Mouse (Mus musculus) G1E (cell line): ENCODE data around the gene Ipo9.

ENCODE experiments used
- CTCF ChIP-seq: IDR thresholded peaks from 2 replicates; pipeline ENCODE4 v1.5.1; 2012; ENCODE audit warnings: low read depth, low read length, inconsistent platforms, mixed read lengths
- POLR2AphosphoS5 ChIP-seq: IDR thresholded peaks from 2 replicates; pipeline ENCODE4 v1.6.1; 2012; ENCODE audit warnings: low read depth, low read length, inconsistent platforms; ENCODE audit not compliant: insufficient replicate concordance

DNA sequence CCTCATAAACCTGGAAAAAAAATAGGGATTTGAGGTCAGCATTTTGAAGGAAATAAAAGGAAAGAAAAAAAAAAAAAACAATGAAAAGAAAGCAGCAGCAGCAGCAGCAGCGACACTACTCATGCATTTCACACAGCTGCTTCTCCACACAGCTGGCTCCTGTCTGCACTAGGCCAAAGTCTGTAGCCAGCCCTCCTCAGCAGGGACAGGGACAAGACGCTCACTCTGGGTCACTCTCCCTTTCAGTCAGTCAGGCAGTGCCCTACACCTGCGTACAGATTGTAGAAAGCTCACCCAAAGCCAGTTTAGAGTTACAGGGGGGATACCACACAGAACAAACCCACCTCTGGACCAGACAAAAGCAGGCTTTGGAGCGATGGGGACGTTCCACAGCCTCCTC is 27.6 kb upstream of the Ipo9 start:
- TF ChIP-seq CTCF (no peak), POLR2AphosphoS5 (no peak)
